Mouse (Mus musculus): Measurements from ENCODE around the gene Slbp. TPM values are rescaled to one million over a fixed set of nuclear protein-coding genes. Genes with fewer than 3 reads are reported as not detected.

Gene Slbp
- polyA plus RNA-seq, 1 experiment from 2014 or later = 265 TPM

DNA sequence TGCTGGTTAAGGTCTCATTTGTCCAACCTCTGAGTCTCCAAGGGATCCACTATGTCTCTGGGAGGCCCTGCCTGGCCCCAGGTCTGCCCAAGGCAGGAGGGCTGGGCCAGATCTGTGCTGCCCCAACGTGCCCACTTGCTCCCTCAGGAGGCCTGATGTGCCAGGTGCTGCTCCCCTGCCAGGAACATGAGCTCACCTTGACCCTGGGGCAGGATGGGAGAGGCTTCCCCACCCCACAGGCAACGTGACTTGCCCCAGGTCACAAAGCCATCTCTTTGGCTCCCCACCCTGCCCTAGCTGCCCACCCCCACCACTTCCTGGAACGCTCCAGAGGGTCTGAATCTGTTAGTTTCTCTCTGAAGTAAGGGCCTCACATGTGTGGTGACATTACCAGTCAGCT lies 28.7 kb upstream of the Slbp start:
- ATAC-seq (ENCODE audit: insufficient read depth) (no peak), DNase-seq (no peak)
- H3K36me3 ChIP-seq (ENCODE audit: insufficient read depth) = no peaks in the 10 kb centered on the region
- no peak overlapping the region for H3K4me3 ChIP-seq (ENCODE audit: low read depth, low read length)
- 57% methylated on average over 3 of the region's 3 CpGs for WGBS
- no peaks in the 10 kb centered on the region for H3K4me1 ChIP-seq (ENCODE audit: insufficient read depth)
- no peak overlapping the region for H3K27ac ChIP-seq (ENCODE audit: low read depth)
- TF ChIP-seq CTCF (IDR thresholded peaks at IDR 0.05; ENCODE audit: low read depth) = no peak
- H3K9ac ChIP-seq = no peak overlapping the region
- H3K4me2 ChIP-seq = no peak overlapping the region
- H3K27me3 ChIP-seq (ENCODE audit: insufficient read depth, low read length) = no peaks in the 10 kb centered on the region
- H3K9me3 ChIP-seq (ENCODE audit: low read depth, low read length) = no peaks in the 10 kb centered on the region

- no peaks in the 10 kb centered on the region for H3K4me1 ChIP-seq (ENCODE audit: insufficient read depth)
- no peak overlapping the region for H3K4me2 ChIP-seq
- H3K4me3 ChIP-seq (ENCODE audit: low read depth, low read length) = no peak overlapping the region
- H3K9me3 ChIP-seq (ENCODE audit: low read depth, low read length) = no peaks in the 10 kb centered on the region
- peaks cover 5% of the 10 kb centered on the region; the same call in 1 of the 2 replicates for H3K36me3 ChIP-seq (ENCODE audit: insufficient read depth)
- ATAC-seq (ENCODE audit: insufficient read depth) = no peak
- peak overlapping the region; percentile 61; the same call in 1 of the 2 replicates for H3K27ac ChIP-seq (ENCODE audit: low read depth)
- DNase-seq = peak; percentile 53
- no peaks in the 10 kb centered on the region for H3K27me3 ChIP-seq (ENCODE audit: insufficient read depth, low read length)
- 44% methylated on average over 5 of the region's 5 CpGs for WGBS
- TF ChIP-seq CTCF (IDR thresholded peaks at IDR 0.05; ENCODE audit: low read depth) = no peak
- H3K9ac ChIP-seq = no peak overlapping the region
These were observed 25.9 kb upstream of the Slbp start for GRCm38 (mm10) chr5:33678244-33678643.

- H3K9me3 ChIP-seq (ENCODE audit: low read depth, low read length) = no peaks in the 10 kb centered on the region
- WGBS = 0% methylated on average over 1 of the region's 1 CpGs
- no peak overlapping the region for H3K4me3 ChIP-seq (ENCODE audit: low read depth, low read length)
- no peaks in the 10 kb centered on the region for H3K27me3 ChIP-seq (ENCODE audit: insufficient read depth, low read length)
- peaks cover 27% of the 10 kb centered on the region for H3K36me3 ChIP-seq (ENCODE audit: insufficient read depth)
- TF ChIP-seq CTCF (IDR thresholded peaks at IDR 0.05; ENCODE audit: low read depth) = peak; percentile 82
- H3K27ac ChIP-seq (ENCODE audit: low read depth) = no peak overlapping the region
- DNase-seq (peak; percentile 85), ATAC-seq (ENCODE audit: insufficient read depth) (peak; percentile 23; the same call in 1 of the 2 replicates)
- no peak overlapping the region for H3K4me2 ChIP-seq
- H3K9ac ChIP-seq = no peak overlapping the region
- H3K4me1 ChIP-seq (ENCODE audit: insufficient read depth) = no peaks in the 10 kb centered on the region
These were observed 23.6 kb upstream of the Slbp start for GRCm38 (mm10) chr5:33675964-33676363.

GRCm38 (mm10) chr5:33674439-33674838 lies 22.1 kb upstream of the Slbp start:
- WGBS = 70% methylated on average over 3 of the region's 3 CpGs
- no peak for TF ChIP-seq CTCF (IDR thresholded peaks at IDR 0.05; ENCODE audit: low read depth)
- H3K4me3 ChIP-seq (ENCODE audit: low read depth, low read length) = no peak overlapping the region
- no peaks in the 10 kb centered on the region for H3K4me1 ChIP-seq (ENCODE audit: insufficient read depth)
- H3K36me3 ChIP-seq (ENCODE audit: insufficient read depth) = peaks cover 42% of the 10 kb centered on the region
- no peak for DNase-seq
- H3K4me2 ChIP-seq = no peak overlapping the region
- no peak overlapping the region; the same call in 1 of the 2 replicates for H3K27ac ChIP-seq (ENCODE audit: low read depth)
- H3K9me3 ChIP-seq (ENCODE audit: low read depth, low read length) = no peaks in the 10 kb centered on the region
- peak overlapping the region; percentile 9; the same call in 1 of the 2 replicates for H3K9ac ChIP-seq
- no peaks in the 10 kb centered on the region for H3K27me3 ChIP-seq (ENCODE audit: insufficient read depth, low read length)
- peak; percentile 27; the same call in 1 of the 2 replicates for ATAC-seq (ENCODE audit: insufficient read depth)

DNA sequence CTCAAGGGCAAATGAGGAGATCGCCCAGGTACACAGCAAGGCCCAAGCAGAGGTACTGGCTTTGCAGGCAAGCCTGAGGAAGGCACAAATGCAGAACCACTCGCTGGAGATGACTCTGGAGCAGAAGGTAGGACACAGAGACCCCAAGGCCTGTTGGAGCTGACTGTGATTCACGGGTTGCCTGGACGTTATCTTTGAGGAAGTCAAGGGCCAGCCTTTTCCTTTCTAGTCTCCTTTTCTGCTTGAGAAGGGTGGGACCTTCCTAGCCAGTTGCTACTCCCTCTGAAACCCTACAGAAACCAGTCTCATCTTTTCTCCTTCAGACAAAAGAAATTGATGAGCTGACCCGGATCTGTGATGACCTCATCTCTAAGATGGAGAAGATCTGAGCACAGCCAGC lies 19.3 kb upstream of the Slbp start:
- Histone ChIP-seq H3K9me3 (ENCODE audit: low read depth, low read length) (no peaks in the 10 kb centered on the region), H3K4me1 (ENCODE audit: insufficient read depth) (no peaks in the 10 kb centered on the region), H3K4me3 (ENCODE audit: low read depth, low read length) (no peak overlapping the region), H3K27me3 (ENCODE audit: insufficient read depth, low read length) (no peaks in the 10 kb centered on the region), H3K4me2 (no peak overlapping the region), H3K36me3 (ENCODE audit: insufficient read depth) (peaks cover 70% of the 10 kb centered on the region), H3K9ac (no peak overlapping the region), H3K27ac (ENCODE audit: low read depth) (no peak overlapping the region)
- no peak for TF ChIP-seq CTCF (IDR thresholded peaks at IDR 0.05; ENCODE audit: low read depth)
- DNase-seq (no peak), ATAC-seq (ENCODE audit: insufficient read depth) (no peak)
- WGBS = 78% methylated on average over 5 of the region's 5 CpGs

- no peaks in the 10 kb centered on the region for H3K4me1 ChIP-seq (ENCODE audit: insufficient read depth)
- ATAC-seq (ENCODE audit: insufficient read depth) (no peak; the same call in 1 of the 2 replicates), DNase-seq (peak; percentile 69)
These were observed 15.8 kb upstream of the Slbp start for GRCm38 (mm10) chr5:33668223-33668622.

DNA sequence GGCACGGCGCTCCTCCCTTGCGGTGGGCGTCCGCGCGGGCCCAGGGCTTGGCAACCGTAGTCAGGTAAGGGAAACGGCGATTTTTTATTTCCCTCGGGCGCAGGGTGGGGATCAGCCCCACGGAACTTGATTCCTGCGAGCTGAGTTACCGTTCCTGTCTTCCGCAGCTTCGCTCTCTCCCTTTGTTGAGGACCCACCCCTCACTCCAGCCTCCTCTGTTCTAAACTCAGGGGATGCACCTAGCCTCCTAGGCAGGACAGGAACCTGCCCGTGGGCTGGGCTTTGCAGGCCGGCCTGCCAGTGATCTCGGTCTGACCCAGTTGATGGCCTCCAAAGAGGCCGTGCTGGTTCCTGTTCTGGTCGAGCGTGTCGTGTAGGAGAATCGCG lies 6.3 kb upstream of the Slbp start:
- DNase-seq = no peak
- H3K27me3 ChIP-seq (ENCODE audit: insufficient read depth, low read length) = no peaks in the 10 kb centered on the region
- no peak for TF ChIP-seq CTCF (IDR thresholded peaks at IDR 0.05; ENCODE audit: low read depth)
- 0 out of 2 replicates have a peak, but pooled peaks cover 4% of the 10 kb centered on the region for H3K4me1 ChIP-seq (ENCODE audit: insufficient read depth)
- no peaks in the 10 kb centered on the region for H3K9me3 ChIP-seq (ENCODE audit: low read depth, low read length)
- H3K4me3 ChIP-seq (ENCODE audit: low read depth, low read length) = peak overlapping the region; percentile 87
- peak; percentile 1; the same call in 1 of the 2 replicates for ATAC-seq (ENCODE audit: insufficient read depth)
- H3K4me2 ChIP-seq = peak overlapping the region; percentile 83
- WGBS = under 1% methylated on average over 26 of the region's 26 CpGs
- peak overlapping the region; percentile 93 for H3K27ac ChIP-seq (ENCODE audit: low read depth)
- peaks cover 55% of the 10 kb centered on the region for H3K36me3 ChIP-seq (ENCODE audit: insufficient read depth)
- peak overlapping the region; percentile 86 for H3K9ac ChIP-seq

More at GRCm38 (mm10) chr5:33668223-33668622, 15.8 kb upstream of the Slbp start:
- TF ChIP-seq CTCF (IDR thresholded peaks at IDR 0.05; ENCODE audit: low read depth) = peak; percentile 54
- H3K4me3 ChIP-seq (ENCODE audit: low read depth, low read length) = no peak overlapping the region
- no peaks in the 10 kb centered on the region for H3K9me3 ChIP-seq (ENCODE audit: low read depth, low read length)
- no peaks in the 10 kb centered on the region for H3K27me3 ChIP-seq (ENCODE audit: insufficient read depth, low read length)
- H3K36me3 ChIP-seq (ENCODE audit: insufficient read depth) = peaks cover 97% of the 10 kb centered on the region
- no peak overlapping the region for H3K9ac ChIP-seq
- H3K4me2 ChIP-seq = no peak overlapping the region
- H3K27ac ChIP-seq (ENCODE audit: low read depth) = no peak overlapping the region
